In the genomic region with DNA sequence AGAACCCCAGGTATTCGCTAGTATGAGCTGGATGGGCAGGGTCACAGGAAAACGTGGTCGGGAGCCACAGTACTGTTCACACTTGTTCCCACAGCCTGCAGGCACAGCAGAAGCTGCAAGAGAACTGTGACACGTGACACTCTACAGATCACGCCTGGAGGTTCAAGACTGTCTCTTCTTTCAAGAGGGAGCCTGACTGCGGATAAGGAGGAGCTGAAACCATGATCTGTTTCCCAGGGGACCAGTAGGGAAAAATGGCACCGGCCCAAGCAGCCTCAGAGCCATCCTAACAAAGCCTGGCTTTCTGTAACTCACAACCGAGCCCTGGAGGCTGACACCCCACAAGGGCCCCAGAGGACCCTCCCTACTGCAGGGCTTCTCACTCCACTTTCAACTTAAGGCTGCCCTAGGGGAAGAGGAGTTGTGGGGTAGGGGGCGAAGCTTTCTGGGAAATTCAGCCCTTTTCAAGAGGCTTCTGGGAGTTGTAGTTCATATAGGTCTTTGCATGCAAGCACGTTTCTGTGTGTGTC, we compare ENCODE assay signal across 7 mouse cellular contexts. TPM values are rescaled to one million over a fixed set of nuclear protein-coding genes. Genes with fewer than 3 reads are reported as not detected.
A peak's percentile ranks its signal among the peaks of the same experiment; 100 is the strongest.
DNase-seq lines count a peak whose midpoint lies in the region; ATAC-seq and TF ChIP-seq lines count a peak whose summit lies in the region.

No protein-coding gene starts in this region.

- H3K9ac ChIP-seq in heart, postnatal 0 days (replicated peaks; ENCODE audit: low read depth, low read length) = peak overlapping the region; percentile 36; the same call in 1 of the 2 replicates
- H3K9ac ChIP-seq in lung, postnatal 0 days (replicated peaks; ENCODE audit: low read depth) = 0 out of 2 replicates have a peak overlapping the region, but pooled peaks have one; percentile 29

- no peak for TF ChIP-seq EP300 in heart, postnatal 0 days (IDR thresholded peaks at IDR 0.05; ENCODE audit: low read depth)
- no peak for TF ChIP-seq EP300 in lung, postnatal 0 days (IDR thresholded peaks at IDR 0.05)

- TF ChIP-seq CTCF in heart, postnatal 0 days (IDR thresholded peaks at IDR 0.05; ENCODE audit: low read depth) = no peak
- TF ChIP-seq CTCF in layer of hippocampus, adult 2 months (conservative IDR thresholded peaks at IDR 0.05) = no peak
- no peak for TF ChIP-seq CTCF in lung, postnatal 0 days (IDR thresholded peaks at IDR 0.05)

- ATAC-seq in heart, postnatal 0 days (ENCODE audit: insufficient read depth, low read depth) = peak; percentile 82
- ATAC-seq in lung, postnatal 0 days = peak; percentile 72

- H3K4me2 ChIP-seq in heart, postnatal 0 days (ENCODE audit: low read depth, low read length) = peak overlapping the region; percentile 75
- peak overlapping the region; percentile 51 for H3K4me2 ChIP-seq in lung, postnatal 0 days (replicated peaks; ENCODE audit: low read depth, low read length)

- H3K9me3 ChIP-seq in forebrain, embryonic 10.5 days = no peaks in the 10 kb centered on the region
- H3K9me3 ChIP-seq in heart, postnatal 0 days (replicated peaks; ENCODE audit: control insufficient read depth, low read length) = no peaks in the 10 kb centered on the region
- H3K9me3 ChIP-seq in lung, postnatal 0 days (ENCODE audit: low read length) = no peaks in the 10 kb centered on the region

- no peaks in the 10 kb centered on the region for H3K36me3 ChIP-seq in forebrain, embryonic 10.5 days (replicated peaks)
- no peaks in the 10 kb centered on the region for H3K36me3 ChIP-seq in heart, postnatal 0 days (replicated peaks; ENCODE audit: control insufficient read depth, insufficient read depth, low read length)
- no peaks in the 10 kb centered on the region for H3K36me3 ChIP-seq in lung, postnatal 0 days (ENCODE audit: insufficient read depth, low read length)

- H3K4me3 ChIP-seq in forebrain, embryonic 10.5 days = peak overlapping the region; percentile 51
- peak overlapping the region; percentile 45 for H3K4me3 ChIP-seq in heart, postnatal 0 days (ENCODE audit: low read depth, low read length)
- peak overlapping the region; percentile 62 for H3K4me3 ChIP-seq in layer of hippocampus, adult 2 months
- H3K4me3 ChIP-seq in lung, postnatal 0 days (ENCODE audit: low read depth, low read length) = peak overlapping the region; percentile 23; the same call in 1 of the 2 replicates

- H3K4me1 ChIP-seq in forebrain, embryonic 10.5 days = peaks cover 24% of the 10 kb centered on the region
- H3K4me1 ChIP-seq in heart, postnatal 0 days (ENCODE audit: control insufficient read depth, insufficient read depth) = no peaks in the 10 kb centered on the region
- H3K4me1 ChIP-seq in lung, postnatal 0 days (ENCODE audit: insufficient read depth, low read depth, low read length) = 0 out of 2 replicates have a peak, but pooled peaks cover 3% of the 10 kb centered on the region

- H3K27me3 ChIP-seq in forebrain, embryonic 10.5 days (ENCODE audit: poor library complexity, severe bottlenecking) = no peaks in the 10 kb centered on the region
- no peaks in the 10 kb centered on the region for H3K27me3 ChIP-seq in heart, postnatal 0 days (ENCODE audit: control insufficient read depth, insufficient read depth, low read length)
- H3K27me3 ChIP-seq in lung, postnatal 0 days (replicated peaks; ENCODE audit: insufficient read depth, low read length) = no peaks in the 10 kb centered on the region

- peak overlapping the region; percentile 87 for H3K27ac ChIP-seq in forebrain, embryonic 10.5 days
- peak overlapping the region; percentile 32; the same call in 1 of the 2 replicates for H3K27ac ChIP-seq in heart, postnatal 0 days (ENCODE audit: low read depth)
- peak overlapping the region; percentile 93 for H3K27ac ChIP-seq in layer of hippocampus, adult 2 months
- no peak overlapping the region for H3K27ac ChIP-seq in lung, postnatal 0 days (ENCODE audit: low read length)

- 18% methylated on average over 10 of the region's 10 CpGs for WGBS in forebrain, embryonic 10.5 days
- 5% methylated on average over 10 of the region's 10 CpGs for WGBS in heart, postnatal 0 days
- 14% methylated on average over 10 of the region's 10 CpGs for WGBS in lung, postnatal 0 days

- peak; percentile 74 for DNase-seq in ES-CJ7 (ENCODE audit: low read depth, low spot score)
- peak; percentile 15 to 43 for DNase-seq in adrenal gland, postnatal 36 days
- peak; percentile 52 for DNase-seq in forebrain, embryonic 10.5 days (ENCODE audit: extremely low spot score, low spot score)
- peak; percentile 64 for DNase-seq in heart, postnatal 0 days (ENCODE audit: low spot score)
- DNase-seq in layer of hippocampus, adult 2 months (ENCODE audit: low spot score in 2 of 2) = peak; percentile 40 to 44
- peak; percentile 54 for DNase-seq in lung, postnatal 0 days (ENCODE audit: low spot score)
- peak; percentile 32 to 47 for DNase-seq in right cerebral cortex, adult 2 months (ENCODE audit: low spot score in 2 of 2)

RNA-seq across cellular contexts. Expression of a gene that starts 42.8 kb away (rescaled TPM):
- total RNA-seq in adrenal gland, postnatal 36 days (2021) = 10 to 100 TPM; 56.1 to 75.8 TPM
- 9.0 and 9.4 TPM in 2 replicates for polyA plus RNA-seq in forebrain, embryonic 10.5 days (2016; fragmentation: Nextera tagmentation; extraction: Ambion mirVana)
- 31.8 and 44.5 TPM in 2 replicates for total RNA-seq in heart, postnatal 0 days (2014; rRNA removed; ENCODE audit: low replicate concordance)
- 27.5 and 28.7 TPM in 2 replicates for polyA plus RNA-seq in heart, postnatal 0 days (2015; fragmentation: Nextera tagmentation; extraction: Ambion mirVana)
- 10 to 100 TPM; 57.9 to 65.3 TPM for total RNA-seq in layer of hippocampus, adult 2 months (2021)
- 31.8 and 32.5 TPM in 2 replicates for polyA plus RNA-seq in lung, postnatal 0 days (2015; fragmentation: Nextera tagmentation; extraction: Ambion mirVana)
